Mouse (Mus musculus) CD8-positive naive resting alpha-beta T cell, adult 2 months (primary cell): Measurements from ENCODE around the gene 1700029F12Rik.

Source experiments
- DNase-seq, 2 experiments: peaks; one replicate each; pipeline ENCODE4 v3.0.0; 2022; ENCODE audit warnings: low read depth in 2 of 2, low spot score in 2 of 2

Gene 1700029F12Rik

GRCm38 (mm10) chr13:96973318-96973717 is 60.8 kb downstream of the 1700029F12Rik start:
- DNase-seq: no peak
